Mouse (Mus musculus) ES-E14 (cell line): Measurements from ENCODE around the gene Mgmt. TPM values are rescaled to one million over a fixed set of nuclear protein-coding genes. Genes with fewer than 3 reads are reported as not detected.

ENCODE experiments used
- DNase-seq: peaks from one replicate; pipeline ENCODE4 v3.0.0-alpha.2; 2013; ENCODE audit warnings: low read depth, low spot score
- H3K27ac ChIP-seq: 2 replicates; pipeline ENCODE4 v1.5.1; 2012; ENCODE audit warnings: low read depth, mild to moderate bottlenecking, low read length, moderate library complexity, mixed read lengths; ENCODE audit not compliant: poor library complexity, insufficient read depth, severe bottlenecking
- H3K36me3 ChIP-seq: 2 replicates; pipeline ENCODE4 v1.6.1; 2012; ENCODE audit warnings: mild to moderate bottlenecking, low read length, moderate library complexity, mixed read lengths; ENCODE audit not compliant: control insufficient read depth, poor library complexity, insufficient read depth, severe bottlenecking
- H3K4me1 ChIP-seq, 2 experiments: fragments of 150-350 bp in 1 of 2; sonication (generic) in 1 of 2; 2 replicates each; pipeline ENCODE4 v1.6.1; 2012; ENCODE audit warnings: low read length in 2 of 2, mild to moderate bottlenecking in 1 of 2, mixed read lengths in 1 of 2; ENCODE audit not compliant: control insufficient read depth in 2 of 2, insufficient read depth in 2 of 2, poor library complexity in 1 of 2
- H3K4me3 ChIP-seq, 2 experiments: fragments of 150-350 bp in 1 of 2; sonication (generic) in 1 of 2; 2 replicates each; pipeline ENCODE4 v1.5.1; 2012; ENCODE audit warnings: low read length in 2 of 2, low read depth in 1 of 2, mild to moderate bottlenecking in 1 of 2, mixed read lengths in 1 of 2; ENCODE audit not compliant: insufficient read depth in 1 of 2, poor library complexity in 1 of 2, severe bottlenecking in 1 of 2
- H3K9ac ChIP-seq: 2 replicates; pipeline ENCODE4 v1.6.1; 2012; ENCODE audit warnings: low read depth, mild to moderate bottlenecking, low read length, mixed read lengths; ENCODE audit not compliant: poor library complexity, insufficient read depth, severe bottlenecking
- H3K9me3 ChIP-seq: fragments of 150-350 bp; sonication (generic); 2 replicates; pipeline ENCODE4 v1.6.1; 2012; ENCODE audit warnings: low read depth, mild to moderate bottlenecking, low read length; ENCODE audit not compliant: control insufficient read depth, insufficient read depth
- CHD2 ChIP-seq: IDR thresholded peaks from 2 replicates; pipeline ENCODE4 v1.6.1; 2014; ENCODE audit warnings: mild to moderate bottlenecking, low read depth, low read length, inconsistent platforms
- HCFC1 ChIP-seq: IDR thresholded peaks from 2 replicates; pipeline ENCODE4 v1.6.1; 2012; ENCODE audit warnings: low read length, inconsistent platforms, borderline replicate concordance; ENCODE audit not compliant: insufficient read depth
- MAFK ChIP-seq: IDR thresholded peaks from 2 replicates; pipeline ENCODE4 v1.6.1; 2014; ENCODE audit warnings: mild to moderate bottlenecking, low read depth, low read length, inconsistent platforms; ENCODE audit not compliant: insufficient read depth
- ZC3H11A ChIP-seq: IDR thresholded peaks from 2 replicates; pipeline ENCODE4 v1.6.1; 2012; ENCODE audit warnings: low read depth, mild to moderate bottlenecking, inconsistent platforms, low read length, borderline replicate concordance
- ZNF384 ChIP-seq: IDR thresholded peaks from 2 replicates; pipeline ENCODE4 v1.6.1; 2012; ENCODE audit warnings: low read depth, low read length, inconsistent platforms
- in situ Hi-C, 2 experiments: fragments of 600-800 bp; cut with MboI; formaldehyde crosslinking; loops; one replicate each; pipeline ENCODE4 v1.15.1; 2025; ENCODE audit warnings: low sequenced_read_pairs in 2 of 2, inconsistent platforms in 1 of 2; ENCODE audit not compliant: unreplicated experiment in 2 of 2
- total RNA-seq: library from RNA; depleted of rRNA; stranded (reverse); fragments of 300-350 nt; gene quantifications from 2 replicates; pipeline ENCODE4 v1.2.3, GENCODE M21; 2012

The Mgmt gene
- total RNA-seq, 1 experiment: 6.4 TPM

DNA sequence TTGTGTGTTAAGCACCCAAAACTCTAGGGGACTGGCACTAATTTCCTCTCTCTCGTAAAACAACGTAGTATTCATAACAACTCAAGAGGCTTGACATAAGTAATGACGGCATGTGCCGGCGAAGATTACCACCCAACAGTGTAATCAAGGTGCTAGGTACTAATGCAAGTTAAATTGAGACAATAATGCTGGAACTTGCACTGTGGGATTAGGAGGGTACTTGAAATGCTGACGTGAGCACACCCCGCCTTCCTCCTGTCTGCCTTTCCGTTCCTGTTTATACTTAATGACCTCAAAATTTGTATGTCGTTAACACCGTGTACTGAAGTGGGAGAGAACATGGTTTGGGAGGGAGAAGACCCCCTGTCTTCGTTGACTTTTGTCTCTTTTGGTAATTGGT, 110.9 kb downstream of the Mgmt start:
- no peak for TF ChIP-seq HCFC1
- TF ChIP-seq ZC3H11A: no peak
- no peak for TF ChIP-seq CHD2
- in situ Hi-C loops: no loop called here
- H3K9me3 ChIP-seq: no peaks in the 10 kb centered on the region
- DNase-seq: no peak
- no peaks in the 10 kb centered on the region for H3K36me3 ChIP-seq
- no peak overlapping the region for H3K4me3 ChIP-seq
- peaks cover 0 to 2% of the 10 kb centered on the region in 2 experiments; a peak in 2 of 4 replicates for H3K4me1 ChIP-seq
- H3K9ac ChIP-seq: no peak overlapping the region
- H3K27ac ChIP-seq: no peak overlapping the region

DNA sequence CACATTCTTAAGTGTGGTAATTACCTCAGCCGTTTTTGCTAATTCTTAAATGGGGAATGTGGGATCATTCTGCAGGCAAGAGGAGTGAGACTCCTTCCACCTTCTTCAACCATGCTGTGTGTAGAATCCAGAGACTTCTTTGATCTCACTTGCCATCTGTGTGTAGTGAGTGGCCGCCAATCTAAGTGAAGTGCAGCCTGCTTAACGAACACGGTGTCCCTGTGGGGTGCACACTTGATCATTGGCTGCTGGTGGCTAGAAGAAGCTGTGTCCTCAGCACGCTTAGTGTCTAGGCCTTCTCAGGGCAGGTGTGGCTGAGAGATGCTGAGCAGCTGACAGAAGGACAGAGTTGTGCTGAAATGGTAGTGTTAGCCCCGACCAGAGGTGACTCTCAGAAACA, 113.9 kb downstream of the Mgmt start:
- no peak for TF ChIP-seq ZC3H11A
- no peak for TF ChIP-seq ZNF384
- TF ChIP-seq HCFC1: no peak
- no peak for TF ChIP-seq CHD2
- TF ChIP-seq MAFK: no peak
- H3K9me3 ChIP-seq: no peaks in the 10 kb centered on the region
- no peaks in the 10 kb centered on the region for H3K36me3 ChIP-seq
- H3K27ac ChIP-seq: no peak overlapping the region
- H3K9ac ChIP-seq: no peak overlapping the region
- no peak for DNase-seq
- in situ Hi-C loops: no loop called here
- H3K4me3 ChIP-seq: no peak overlapping the region
- no peaks in the 10 kb centered on the region for H3K4me1 ChIP-seq

DNA sequence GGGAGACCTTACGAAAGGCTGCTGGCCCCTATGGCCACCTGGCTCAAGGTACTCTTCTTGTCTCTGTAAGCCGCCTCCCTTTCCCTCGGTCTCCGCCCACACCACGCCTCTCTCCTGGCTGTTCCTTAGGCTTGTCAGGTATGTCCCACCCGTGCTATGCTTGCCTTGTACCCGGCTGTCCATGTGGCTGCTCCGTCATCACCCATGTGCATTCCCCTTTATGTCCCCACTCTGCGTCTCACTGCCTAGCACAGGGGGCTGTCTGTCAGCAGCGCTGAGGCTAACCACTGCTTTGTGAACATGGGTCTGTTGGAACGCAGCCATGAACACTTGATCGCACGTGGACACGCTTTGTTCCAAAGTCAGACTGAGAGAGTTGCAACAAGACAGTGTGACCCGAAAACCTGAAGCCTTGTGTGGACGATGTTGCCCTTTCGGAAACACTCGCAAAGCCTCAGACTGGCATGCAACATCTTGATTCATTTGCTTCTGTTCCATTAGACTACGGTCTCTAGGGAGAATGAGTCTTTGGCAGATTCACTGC, 115.4 kb downstream of the Mgmt start:
- no peak overlapping the region for H3K4me3 ChIP-seq
- H3K36me3 ChIP-seq: no peaks in the 10 kb centered on the region
- H3K9me3 ChIP-seq: no peaks in the 10 kb centered on the region
- in situ Hi-C loops: no loop called here
- DNase-seq: no peak
- H3K27ac ChIP-seq: no peak overlapping the region
- no peaks in the 10 kb centered on the region for H3K4me1 ChIP-seq
- no peak overlapping the region for H3K9ac ChIP-seq
- TF ChIP-seq ZNF384 (no peak), CHD2 (no peak), MAFK (no peak), ZC3H11A (no peak)

GRCm38 (mm10) chr7:137010451-137010850, 116.0 kb downstream of the Mgmt start:
- H3K4me3 ChIP-seq: no peak overlapping the region

DNA sequence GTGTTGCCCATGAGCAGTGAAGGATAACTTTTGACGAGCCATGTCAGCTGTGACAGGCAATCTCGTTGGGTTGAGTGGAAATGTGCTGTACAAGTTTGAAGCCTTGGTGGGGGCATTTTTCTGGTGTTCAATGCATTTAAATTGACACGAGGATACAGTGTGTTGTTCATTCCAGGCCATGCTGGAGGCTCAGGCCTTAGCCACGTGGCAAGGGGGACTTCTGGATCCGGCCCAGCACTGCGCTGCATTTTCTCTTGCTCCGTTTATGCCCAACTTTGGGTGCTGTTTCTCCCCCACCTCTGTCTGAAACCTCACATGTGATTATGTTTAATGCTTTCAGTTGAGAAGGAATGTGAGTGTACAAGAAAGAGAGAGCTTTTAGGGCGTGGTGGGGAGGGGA, 118.3 kb downstream of the Mgmt start:
- TF ChIP-seq MAFK: no peak
- TF ChIP-seq HCFC1: no peak
- TF ChIP-seq ZC3H11A: no peak
- TF ChIP-seq CHD2: no peak
- no peak for TF ChIP-seq ZNF384
- Histone ChIP-seq H3K9me3 (no peaks in the 10 kb centered on the region), H3K4me1 (no peaks in the 10 kb centered on the region), H3K9ac (no peak overlapping the region), H3K27ac (no peak overlapping the region), H3K4me3 (no peak overlapping the region), H3K36me3 (no peaks in the 10 kb centered on the region)
- no peak for DNase-seq
- in situ Hi-C loops: no loop called here

More at GRCm38 (mm10) chr7:137010451-137010850, 116.0 kb downstream of the Mgmt start:
- TF ChIP-seq HCFC1 (no peak), ZC3H11A (no peak), CHD2 (no peak), ZNF384 (no peak), MAFK (no peak)
- no peak overlapping the region for H3K9ac ChIP-seq
- in situ Hi-C loops: no loop called here
- no peaks in the 10 kb centered on the region for H3K4me1 ChIP-seq
- H3K36me3 ChIP-seq: no peaks in the 10 kb centered on the region
- no peak for DNase-seq
- H3K9me3 ChIP-seq: no peaks in the 10 kb centered on the region
- no peak overlapping the region for H3K27ac ChIP-seq
